Mouse (Mus musculus) stomach, embryonic 14.5 days (tissue): ENCODE measurements around the gene Tmem50a. TPM values are rescaled to one million over a fixed set of nuclear protein-coding genes. Genes with fewer than 3 reads are reported as not detected.
"Not testable (repeated sequence)": the region's sequence is repeated elsewhere in the genome, so short reads cannot be mapped to it uniquely, and the experiment has no call there.

ENCODE experiments used
- ATAC-seq: fragments of 200-750 bp; cut with Nextera tagmentation; 2 replicates; pipeline ENCODE4 v1.8.0; 2017; ENCODE audit warnings: low read depth, moderate TSS enrichment; ENCODE audit not compliant: insufficient number of reproducible peaks, insufficient read depth, low FRiP score
- H3K27ac ChIP-seq: fragments of 300-500 bp; sonication (generic); 2 replicates; pipeline ENCODE4 v1.5.1; 2014; ENCODE audit warnings: mild to moderate bottlenecking, low read length, moderate library complexity, mixed read lengths
- H3K27me3 ChIP-seq: fragments of 300-500 bp; sonication (generic); 2 replicates; pipeline ENCODE4 v1.6.1; 2014; ENCODE audit warnings: low read length, control low read depth, mixed read lengths; ENCODE audit not compliant: control insufficient read depth, insufficient read depth
- H3K36me3 ChIP-seq: fragments of 300-500 bp; sonication (generic); 2 replicates; pipeline ENCODE4 v1.6.1; 2014; ENCODE audit warnings: mild to moderate bottlenecking, control low read depth, low read length, moderate library complexity, mixed read lengths; ENCODE audit not compliant: control insufficient read depth, insufficient read depth
- H3K4me1 ChIP-seq: fragments of 300-500 bp; sonication (generic); 2 replicates; pipeline ENCODE4 v1.6.1; 2014; ENCODE audit warnings: low read length, control low read depth, mixed read lengths; ENCODE audit not compliant: control insufficient read depth, insufficient read depth
- H3K4me2 ChIP-seq: fragments of 300-500 bp; sonication (generic); replicated peaks from 2 replicates; pipeline ENCODE4 v1.6.1; 2014; ENCODE audit warnings: low read depth, low read length, control low read depth
- H3K4me3 ChIP-seq: fragments of 300-500 bp; sonication (generic); 2 replicates; pipeline ENCODE4 v1.5.1; 2014; ENCODE audit warnings: low read depth, low read length, control low read depth
- H3K9ac ChIP-seq: fragments of 300-500 bp; sonication (generic); replicated peaks from 2 replicates; pipeline ENCODE4 v1.6.1; 2014; ENCODE audit warnings: low read depth, mild to moderate bottlenecking, control low read depth, low read length, moderate library complexity, mixed read lengths
- H3K9me3 ChIP-seq: fragments of 300-500 bp; sonication (generic); 2 replicates; pipeline ENCODE4 v1.6.1; 2016; ENCODE audit warnings: low read depth, low read length, control low read depth; ENCODE audit not compliant: control insufficient read depth
- WGBS: fragments of 180-500 bp; shearing (Covaris S2); extraction: QIAGEN DNeasy Blood & Tissue Kit; methylation state at CpG from one replicate; pipeline ENCODE4 v1.1.7; 2014; 5-methylcytosine and 5-hydroxymethylcytosine counted together
- polyA plus RNA-seq: library from polyadenylated mRNA; unstranded; fragments of >200 nt; fragmentation: Nextera tagmentation; extraction: Ambion mirVana; gene quantifications from 2 replicates; pipeline ENCODE4 v1.2.1, GENCODE M21; 2014

Tmem50a gene
- polyA plus RNA-seq, 1 experiment from 2014 or later: 186 TPM

- no peak overlapping the region for H3K27ac ChIP-seq
- H3K9ac ChIP-seq: no peak overlapping the region
- 39% methylated on average over 12 of the region's 12 CpGs for WGBS
- H3K4me3 ChIP-seq: no peak overlapping the region
- H3K4me1 ChIP-seq: peaks cover 9% of the 10 kb centered on the region
- ATAC-seq: no peak
- no peak overlapping the region for H3K4me2 ChIP-seq
- no peaks in the 10 kb centered on the region for H3K36me3 ChIP-seq
- H3K27me3 ChIP-seq: no peaks in the 10 kb centered on the region
- no peaks in the 10 kb centered on the region for H3K9me3 ChIP-seq
These were observed 5.1 kb upstream of the Tmem50a start for GRCm38 (mm10) chr4:134919733-134920540.

DNA sequence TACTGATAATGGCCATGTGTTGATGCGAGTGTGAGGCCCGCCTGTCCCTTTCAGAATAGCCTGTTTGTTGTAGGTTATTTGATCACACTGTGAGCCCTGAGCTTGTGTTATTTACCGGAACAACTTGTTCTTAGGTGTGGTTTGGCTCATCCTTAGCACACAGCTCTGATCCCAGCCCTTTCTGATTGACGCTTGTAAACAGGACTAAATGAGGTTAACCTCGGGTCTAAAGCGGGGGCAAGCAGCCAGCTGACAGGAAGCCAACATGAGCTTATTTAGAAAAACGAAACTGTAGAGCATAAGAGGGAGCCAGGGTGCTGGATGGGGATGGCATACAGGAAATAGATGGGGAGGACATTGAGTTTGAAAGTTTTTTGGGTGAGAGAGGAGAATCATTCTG, 3.6 kb upstream of the Tmem50a start:
- H3K9me3 ChIP-seq: no peaks in the 10 kb centered on the region
- H3K4me1 ChIP-seq: peaks cover 14% of the 10 kb centered on the region
- no peaks in the 10 kb centered on the region for H3K27me3 ChIP-seq
- H3K4me3 ChIP-seq: no peak overlapping the region
- H3K4me2 ChIP-seq: no peak overlapping the region
- 35% methylated on average over 7 of the region's 7 CpGs for WGBS
- H3K36me3 ChIP-seq: no peaks in the 10 kb centered on the region
- ATAC-seq: no peak
- H3K27ac ChIP-seq: no peak overlapping the region
- no peak overlapping the region for H3K9ac ChIP-seq

DNA sequence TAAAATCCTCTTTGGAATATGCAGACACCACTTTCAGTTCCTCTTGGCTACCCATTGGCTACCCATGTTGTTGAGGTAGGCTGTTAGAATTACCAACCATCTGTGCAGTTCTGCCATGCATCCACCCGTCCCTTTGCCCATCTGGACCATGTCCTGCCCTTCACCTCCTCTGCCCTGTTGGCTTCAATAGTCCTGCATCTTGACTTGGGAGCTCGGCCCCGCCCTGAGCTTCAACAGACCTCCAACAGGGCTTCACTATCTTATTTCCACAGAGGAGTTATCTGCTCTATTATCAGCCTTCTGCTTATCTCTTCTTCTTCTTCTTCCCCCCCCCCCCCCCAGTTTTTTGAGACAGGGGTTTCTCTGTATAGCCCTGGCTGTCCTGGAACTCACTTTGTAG, 2.4 kb upstream of the Tmem50a start:
- Histone ChIP-seq H3K9ac (no peak overlapping the region), H3K4me3 (no peak overlapping the region), H3K4me1 (peaks cover 11% of the 10 kb centered on the region; the same call in 1 of the 2 replicates), H3K9me3 (no peaks in the 10 kb centered on the region), H3K27me3 (no peaks in the 10 kb centered on the region), H3K36me3 (no peaks in the 10 kb centered on the region), H3K4me2 (no peak overlapping the region), H3K27ac (no peak overlapping the region)
- ATAC-seq: no peak
- WGBS: 76% methylated on average over 3 of the region's 3 CpGs

- Histone ChIP-seq H3K36me3 (peaks cover 4% of the 10 kb centered on the region), H3K4me2 (peak overlapping the region; percentile 72), H3K9ac (0 out of 2 replicates have a peak overlapping the region, but pooled peaks have one; percentile 85), H3K27ac (no peak overlapping the region), H3K27me3 (no peaks in the 10 kb centered on the region), H3K9me3 (no peaks in the 10 kb centered on the region), H3K4me3 (peak overlapping the region; percentile 94), H3K4me1 (peaks cover 11% of the 10 kb centered on the region; the same call in 1 of the 2 replicates)
- 58% methylated on average over 14 of the region's 14 CpGs for WGBS
- ATAC-seq: peak; percentile 18; the same call in 1 of the 2 replicates
These were observed 613 bp upstream of the Tmem50a start for GRCm38 (mm10) chr4:134915223-134916050.

DNA sequence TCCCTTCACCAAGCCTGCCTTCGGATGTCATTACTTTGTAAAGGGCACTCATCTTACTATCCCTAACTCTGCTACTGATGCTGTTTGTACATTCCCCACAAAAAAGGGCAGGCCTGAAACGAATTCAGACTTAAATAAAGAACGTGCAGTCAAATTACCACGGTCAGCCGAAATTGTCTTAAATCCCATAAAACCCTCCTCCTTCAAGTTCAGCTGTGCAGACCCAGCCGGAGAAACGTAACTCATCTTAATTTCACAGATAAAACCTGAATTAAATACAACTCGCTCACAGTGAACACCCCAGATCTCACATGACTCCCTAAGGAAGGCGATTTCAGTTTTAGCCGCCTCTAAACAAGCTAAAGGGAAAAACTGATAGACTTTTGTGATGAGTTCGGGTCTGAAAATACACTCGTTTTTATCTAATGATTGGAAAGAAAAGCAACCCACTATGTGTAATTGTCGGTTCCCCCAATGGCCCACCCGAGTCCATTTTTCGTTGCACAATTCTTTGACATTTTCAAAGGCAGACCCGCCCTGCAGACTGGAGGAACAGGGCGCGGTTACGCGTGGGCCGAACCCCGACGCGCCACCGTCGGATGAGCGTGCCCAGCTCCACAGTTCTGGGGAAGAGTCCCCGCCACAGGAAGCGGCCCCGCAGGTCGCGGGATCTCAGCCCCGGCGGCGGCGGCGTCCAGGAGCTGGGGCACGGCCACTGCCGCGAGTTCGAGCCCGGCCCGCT, 531 bp downstream of the Tmem50a start:
- peak; percentile 72 for ATAC-seq
- under 1% methylated on average over 43 of the region's 43 CpGs for WGBS
- Histone ChIP-seq H3K27ac (peak overlapping the region; percentile 88), H3K4me1 (peaks cover 8% of the 10 kb centered on the region; the same call in 1 of the 2 replicates), H3K4me3 (peak overlapping the region; percentile 94), H3K27me3 (no peaks in the 10 kb centered on the region), H3K9ac (peak overlapping the region; percentile 85), H3K36me3 (peaks cover 7% of the 10 kb centered on the region), H3K4me2 (peak overlapping the region; percentile 72), H3K9me3 (no peaks in the 10 kb centered on the region)

DNA sequence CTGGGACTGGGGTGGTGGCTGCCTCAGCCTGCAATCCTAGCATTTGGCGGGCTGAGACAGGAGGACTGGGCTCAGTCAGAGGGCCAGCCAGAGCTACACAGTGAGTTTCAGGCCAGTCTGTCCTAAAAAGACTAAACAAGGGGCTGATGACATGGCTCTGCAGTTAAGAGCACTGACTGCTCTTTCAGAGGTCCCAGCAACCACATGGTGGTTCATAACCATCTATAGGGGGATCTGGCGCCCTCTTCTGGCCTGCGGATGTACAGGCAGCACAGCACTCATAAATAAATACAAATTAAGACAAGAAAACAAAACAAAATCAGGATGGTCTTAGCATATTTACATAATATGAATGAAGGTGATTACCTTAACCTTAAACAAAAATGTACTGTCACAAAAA, 1.4 kb downstream of the Tmem50a start:
- Histone ChIP-seq H3K27me3 (no peaks in the 10 kb centered on the region), H3K27ac (no peak overlapping the region), H3K4me1 (peaks cover 8% of the 10 kb centered on the region; the same call in 1 of the 2 replicates), H3K9ac (no peak overlapping the region), H3K4me2 (peak overlapping the region; percentile 72), H3K9me3 (no peaks in the 10 kb centered on the region), H3K4me3 (peak overlapping the region; percentile 94; the same call in 1 of the 2 replicates), H3K36me3 (peaks cover 16% of the 10 kb centered on the region)
- WGBS: 32% methylated on average over 3 of the region's 3 CpGs
- ATAC-seq: no peak

GRCm38 (mm10) chr4:134911406-134911805, 3.4 kb downstream of the Tmem50a start:
- H3K27ac ChIP-seq, H3K27me3 ChIP-seq, ATAC-seq, H3K4me1 ChIP-seq, H3K4me2 ChIP-seq, H3K9me3 ChIP-seq, H3K9ac ChIP-seq, H3K4me3 ChIP-seq: not testable (repeated sequence)
- H3K36me3 ChIP-seq: peaks cover 34% of the 10 kb centered on the region
- WGBS: over 99% methylated on average over 7 of the region's 8 CpGs

DNA sequence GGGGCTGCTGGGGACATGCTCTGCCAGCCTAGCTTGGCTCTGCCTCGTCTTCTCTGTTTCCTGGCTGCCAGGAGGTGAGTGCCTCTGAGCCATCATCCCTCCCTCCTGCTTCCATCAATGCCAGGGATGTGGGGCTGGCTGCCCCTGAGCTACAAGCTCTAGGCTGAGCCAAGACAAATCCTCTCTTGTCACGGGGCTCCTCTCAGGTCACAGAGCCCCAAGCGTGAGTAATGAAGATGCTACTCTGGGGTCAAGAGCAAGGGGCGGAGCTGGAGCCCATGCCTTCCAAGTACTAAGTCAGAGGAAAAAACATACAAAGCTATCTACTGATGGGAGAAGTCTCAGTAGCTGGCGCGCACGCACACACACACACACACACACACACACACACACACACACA, 11.8 kb downstream of the Tmem50a start:
- Histone ChIP-seq H3K4me3 (no peak overlapping the region), H3K9ac (no peak overlapping the region), H3K36me3 (peaks cover 78% of the 10 kb centered on the region), H3K9me3 (no peaks in the 10 kb centered on the region), H3K27me3 (no peaks in the 10 kb centered on the region), H3K27ac (no peak overlapping the region), H3K4me1 (no peaks in the 10 kb centered on the region), H3K4me2 (no peak overlapping the region)
- 70% methylated on average over 7 of the region's 7 CpGs for WGBS
- ATAC-seq: no peak
